Mouse (Mus musculus) brain, embryonic 14.5 days (tissue): ENCODE data around the gene Chrd.

Experiments
- CTCF ChIP-seq: fragments of 200-500 bp; IDR thresholded peaks from 2 replicates; pipeline ENCODE4 v1.5.1; 2012; ENCODE audit warnings: inconsistent platforms, mild to moderate bottlenecking, moderate library complexity, borderline replicate concordance; ENCODE audit not compliant: insufficient read depth, insufficient read length; ENCODE audit errors: extremely low read depth
- POLR2A ChIP-seq: fragments of 200-500 bp; IDR thresholded peaks from 2 replicates; pipeline ENCODE4 v1.6.1; 2012; ENCODE audit warnings: mild to moderate bottlenecking, inconsistent platforms, borderline replicate concordance; ENCODE audit not compliant: poor library complexity, insufficient read depth, insufficient read length, severe bottlenecking; ENCODE audit errors: extremely low read depth

DNA sequence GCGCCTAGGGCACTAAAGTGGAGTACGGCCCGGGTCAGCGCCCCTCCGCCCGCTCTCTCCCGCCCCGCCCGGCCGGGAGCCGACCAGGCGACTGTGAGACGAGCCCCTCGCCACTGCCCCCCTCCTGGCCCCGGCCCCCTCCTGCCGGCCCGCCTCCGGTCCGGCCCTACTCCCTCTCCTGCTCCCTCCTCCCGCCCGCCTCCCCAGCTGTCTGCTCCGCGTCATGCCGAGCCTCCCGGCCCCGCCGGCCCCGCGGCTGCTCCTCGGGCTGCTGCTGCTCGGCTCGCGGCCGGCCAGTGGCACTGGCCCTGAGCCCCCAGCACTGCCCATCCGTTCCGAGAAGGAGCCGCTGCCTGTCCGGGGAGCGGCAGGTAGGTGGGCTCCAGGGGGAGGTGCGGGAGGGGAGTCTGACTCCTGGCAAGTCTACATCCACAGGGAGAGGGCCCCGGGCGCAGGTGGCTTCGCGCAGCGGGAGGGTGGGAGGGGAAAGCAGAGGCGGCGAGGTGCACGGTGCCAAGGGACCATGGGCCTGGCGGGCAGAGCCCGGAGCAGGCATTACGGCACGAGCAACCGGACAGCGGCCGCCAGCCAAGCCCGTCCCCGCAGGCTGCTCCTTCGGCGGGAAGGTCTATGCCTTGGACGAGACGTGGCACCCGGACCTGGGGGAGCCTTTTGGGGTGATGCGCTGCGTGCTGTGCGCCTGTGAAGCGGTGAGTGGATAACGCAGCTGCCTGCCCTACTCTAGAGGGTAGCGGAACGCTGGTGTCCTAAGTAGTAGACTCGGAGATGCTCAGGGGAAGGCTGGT, at the start of gene Chrd:
- TF ChIP-seq CTCF (no peak), POLR2A (no peak)
